Mouse (Mus musculus) intestine, embryonic 14.5 days (tissue): Measurements from ENCODE around the gene Zbtb8a. TPM values are rescaled to one million over a fixed set of nuclear protein-coding genes. Genes with fewer than 3 reads are reported as not detected.

Experiments
- ATAC-seq: fragments of 200-750 bp; cut with Nextera tagmentation; replicated peaks from 2 replicates; pipeline ENCODE4 v1.8.0; 2017; ENCODE audit warnings: low read depth, moderate number of reproducible peaks, moderate TSS enrichment, moderate library complexity; ENCODE audit not compliant: low FRiP score, low TSS enrichment
- DNase-seq: peaks from one replicate; pipeline ENCODE4 v3.0.0-alpha.2; 2018; ENCODE audit warnings: low spot score
- H3K27ac ChIP-seq: fragments of 300-500 bp; sonication (generic); 2 replicates; pipeline ENCODE4 v1.5.1; 2014; ENCODE audit warnings: low read depth, mild to moderate bottlenecking, control low read depth
- H3K27me3 ChIP-seq: fragments of 300-500 bp; sonication (generic); replicated peaks from 2 replicates; pipeline ENCODE4 v1.6.1; 2014; ENCODE audit warnings: low read length, control low read depth; ENCODE audit not compliant: control insufficient read depth, insufficient read depth
- H3K36me3 ChIP-seq: fragments of 300-500 bp; sonication (generic); 2 replicates; pipeline ENCODE4 v1.6.1; 2014; ENCODE audit warnings: low read length, control low read depth; ENCODE audit not compliant: control insufficient read depth, insufficient read depth
- H3K4me1 ChIP-seq: fragments of 300-500 bp; sonication (generic); replicated peaks from 2 replicates; pipeline ENCODE4 v1.6.1; 2014; ENCODE audit warnings: low read length, control low read depth, mixed read lengths; ENCODE audit not compliant: control insufficient read depth, insufficient read depth
- H3K4me2 ChIP-seq: fragments of 300-500 bp; sonication (generic); 2 replicates; pipeline ENCODE4 v1.6.1; 2014; ENCODE audit warnings: low read length
- H3K4me3 ChIP-seq: fragments of 300-500 bp; sonication (generic); 2 replicates; pipeline ENCODE4 v1.5.1; 2014; ENCODE audit warnings: low read depth, low read length, control low read depth, mixed read lengths
- H3K9ac ChIP-seq: fragments of 300-500 bp; sonication (generic); 2 replicates; pipeline ENCODE4 v1.6.1; 2014; ENCODE audit warnings: mild to moderate bottlenecking, low read length
- H3K9me3 ChIP-seq: fragments of 300-500 bp; sonication (generic); 2 replicates; pipeline ENCODE4 v1.6.1; 2016; ENCODE audit warnings: low read length, control low read depth; ENCODE audit not compliant: control insufficient read depth
- WGBS: fragments of 180-500 bp; shearing (Covaris S2); extraction: QIAGEN DNeasy Blood & Tissue Kit; methylation state at CpG from one replicate; pipeline ENCODE4 v1.1.7; 2014; 5-methylcytosine and 5-hydroxymethylcytosine counted together
- polyA plus RNA-seq: library from polyadenylated mRNA; unstranded; fragments of >200 nt; fragmentation: Nextera tagmentation; extraction: Ambion mirVana; gene quantifications from 2 replicates; pipeline ENCODE4 v1.2.1, GENCODE M21; 2014

Gene Zbtb8a
- polyA plus RNA-seq, 1 experiment from 2014 or later = 7.6 TPM

GRCm38 (mm10) chr4:129354236-129354635 lies 23.7 kb downstream of the Zbtb8a start:
- ATAC-seq = no peak
- H3K27me3 ChIP-seq = no peaks in the 10 kb centered on the region
- H3K4me3 ChIP-seq = no peak overlapping the region
- H3K9ac ChIP-seq = no peak overlapping the region
- H3K4me1 ChIP-seq = no peaks in the 10 kb centered on the region
- no peak overlapping the region for H3K27ac ChIP-seq
- no peak overlapping the region for H3K4me2 ChIP-seq
- DNase-seq = no peak
- no peaks in the 10 kb centered on the region for H3K9me3 ChIP-seq
- WGBS = 76% methylated on average over 15 of the region's 15 CpGs
- H3K36me3 ChIP-seq = peaks cover 35% of the 10 kb centered on the region

GRCm38 (mm10) chr4:129353176-129353575 lies 24.7 kb downstream of the Zbtb8a start:
- Histone ChIP-seq H3K27ac (no peak overlapping the region), H3K4me1 (no peaks in the 10 kb centered on the region), H3K4me2 (no peak overlapping the region), H3K27me3 (no peaks in the 10 kb centered on the region), H3K36me3 (peaks cover 35% of the 10 kb centered on the region), H3K9ac (no peak overlapping the region), H3K4me3 (no peak overlapping the region), H3K9me3 (no peaks in the 10 kb centered on the region)
- DNase-seq (no peak), ATAC-seq (no peak)
- WGBS = 90% methylated on average over 12 of the region's 12 CpGs

- WGBS = 74% methylated on average over 6 of the region's 6 CpGs
Measured at GRCm38 (mm10) chr4:129351111-129351510, 26.8 kb downstream of the Zbtb8a start.

GRCm38 (mm10) chr4:129350644-129351043 lies 27.3 kb downstream of the Zbtb8a start:
- H3K27ac ChIP-seq = no peak overlapping the region
- WGBS = 8% methylated on average over 1 of the region's 1 CpGs
- ATAC-seq (peak; percentile 84), DNase-seq (peak; percentile 94)
- no peak overlapping the region for H3K4me3 ChIP-seq
- no peaks in the 10 kb centered on the region for H3K9me3 ChIP-seq
- H3K27me3 ChIP-seq = no peaks in the 10 kb centered on the region
- no peaks in the 10 kb centered on the region for H3K4me1 ChIP-seq
- H3K4me2 ChIP-seq = no peak overlapping the region
- peaks cover 33% of the 10 kb centered on the region for H3K36me3 ChIP-seq
- H3K9ac ChIP-seq = no peak overlapping the region

More at GRCm38 (mm10) chr4:129351111-129351510, 26.8 kb downstream of the Zbtb8a start:
- Histone ChIP-seq H3K4me1 (no peaks in the 10 kb centered on the region), H3K27ac (no peak overlapping the region), H3K36me3 (peaks cover 35% of the 10 kb centered on the region), H3K4me2 (no peak overlapping the region), H3K9me3 (no peaks in the 10 kb centered on the region), H3K4me3 (no peak overlapping the region), H3K27me3 (no peaks in the 10 kb centered on the region), H3K9ac (no peak overlapping the region)
- ATAC-seq = no peak
- DNase-seq = no peak

GRCm38 (mm10) chr4:129346481-129347154 lies 31.3 kb downstream of the Zbtb8a start:
- no peaks in the 10 kb centered on the region for H3K27me3 ChIP-seq
- H3K36me3 ChIP-seq = peaks cover 36% of the 10 kb centered on the region
- ATAC-seq = no peak
- no peak overlapping the region for H3K27ac ChIP-seq
- 83% methylated on average over 15 of the region's 15 CpGs for WGBS
- H3K4me2 ChIP-seq = no peak overlapping the region
- H3K4me1 ChIP-seq = no peaks in the 10 kb centered on the region
- no peak for DNase-seq
- H3K9ac ChIP-seq = no peak overlapping the region
- H3K4me3 ChIP-seq = no peak overlapping the region
- no peaks in the 10 kb centered on the region for H3K9me3 ChIP-seq

GRCm38 (mm10) chr4:129342705-129343104 lies 35.2 kb downstream of the Zbtb8a start:
- Histone ChIP-seq H3K27me3 (no peaks in the 10 kb centered on the region), H3K4me2 (no peak overlapping the region), H3K9ac (no peak overlapping the region), H3K4me1 (no peaks in the 10 kb centered on the region), H3K27ac (no peak overlapping the region), H3K36me3 (peaks cover 39% of the 10 kb centered on the region), H3K4me3 (no peak overlapping the region), H3K9me3 (no peaks in the 10 kb centered on the region)
- no peak for ATAC-seq
- DNase-seq = no peak
- 86% methylated on average over 2 of the region's 2 CpGs for WGBS

- Histone ChIP-seq H3K27me3 (no peaks in the 10 kb centered on the region), H3K9me3 (no peaks in the 10 kb centered on the region), H3K4me3 (no peak overlapping the region), H3K4me1 (0 out of 2 replicates have a peak, but pooled peaks cover 2% of the 10 kb centered on the region), H3K4me2 (no peak overlapping the region), H3K9ac (no peak overlapping the region), H3K27ac (no peak overlapping the region), H3K36me3 (peaks cover 39% of the 10 kb centered on the region)
- WGBS = 73% methylated on average over 1 of the region's 1 CpGs
- ATAC-seq = no peak
- no peak for DNase-seq
Measured at GRCm38 (mm10) chr4:129341888-129342287, 36.0 kb downstream of the Zbtb8a start.

- Histone ChIP-seq H3K9me3 (no peaks in the 10 kb centered on the region), H3K9ac (no peak overlapping the region), H3K27ac (no peak overlapping the region), H3K4me2 (no peak overlapping the region), H3K36me3 (peaks cover 25% of the 10 kb centered on the region), H3K27me3 (no peaks in the 10 kb centered on the region), H3K4me1 (0 out of 2 replicates have a peak, but pooled peaks cover 2% of the 10 kb centered on the region), H3K4me3 (no peak overlapping the region)
- WGBS = 95% methylated on average over 3 of the region's 3 CpGs
- DNase-seq (no peak), ATAC-seq (no peak)
Measured at GRCm38 (mm10) chr4:129339743-129340142, 38.2 kb downstream of the Zbtb8a start.

GRCm38 (mm10) chr4:129336291-129336690 lies 41.6 kb downstream of the Zbtb8a start:
- DNase-seq = no peak
- Histone ChIP-seq H3K9me3 (no peaks in the 10 kb centered on the region), H3K4me3 (peak overlapping the region; percentile 95), H3K27me3 (no peaks in the 10 kb centered on the region), H3K36me3 (peaks cover 18% of the 10 kb centered on the region), H3K27ac (peak overlapping the region; percentile 98), H3K4me1 (peaks cover 24% of the 10 kb centered on the region), H3K9ac (peak overlapping the region; percentile 69), H3K4me2 (peak overlapping the region; percentile 91)
- ATAC-seq = no peak
- WGBS = 40% methylated on average over 14 of the region's 14 CpGs
